Mouse (Mus musculus): ENCODE measurements around the gene Rasd2. TPM values are rescaled to one million over a fixed set of nuclear protein-coding genes. Genes with fewer than 3 reads are reported as not detected.

Rasd2 gene
- total RNA-seq, 2 experiments from 2014 or later = 100 to 106 TPM

GRCm38 (mm10) chr8:75216886-75217285, 3.1 kb downstream of the Rasd2 start:
- intact Hi-C loops (cut with DNase I) = no loop called here

GRCm38 (mm10) chr8:75217969-75218368, 4.2 kb downstream of the Rasd2 start:
- intact Hi-C loops (cut with DNase I) = loop anchor here (2.0 kb wide), 1 partner anchor 85 kb away; no protein-coding TSS in a partner anchor
- peak; percentile 57 to 69 for DNase-seq (ENCODE audit: low spot score in 2 of 2)

More at GRCm38 (mm10) chr8:75216886-75217285, 3.1 kb downstream of the Rasd2 start:
- DNase-seq (ENCODE audit: low spot score in 2 of 2) = peak in 1 of 2 experiments; percentile 4

GRCm38 (mm10) chr8:75219877-75220738, 6.4 kb downstream of the Rasd2 start:
- intact Hi-C loops (cut with DNase I) = loop anchor here (2.0 to 5.0 kb wide), 2 partner anchors 87 to 148 kb away; no protein-coding TSS in a partner anchor

GRCm38 (mm10) chr8:75222665-75223064, 8.9 kb downstream of the Rasd2 start:
- intact Hi-C loops (cut with DNase I) = loop anchor here (5.0 kb wide), 1 partner anchor 150 kb away; no protein-coding TSS in a partner anchor
- DNase-seq (ENCODE audit: low spot score in 2 of 2) = no peak

More at GRCm38 (mm10) chr8:75219877-75220738, 6.4 kb downstream of the Rasd2 start:
- peak in 1 of 2 experiments; percentile 15 for DNase-seq (ENCODE audit: low spot score in 2 of 2)

GRCm38 (mm10) chr8:75226773-75227172, 13.0 kb downstream of the Rasd2 start:
- intact Hi-C loops (cut with DNase I) = no loop called here
- DNase-seq (ENCODE audit: low spot score in 2 of 2) = no peak

GRCm38 (mm10) chr8:75233915-75234554, 20.3 kb downstream of the Rasd2 start:
- DNase-seq (ENCODE audit: low spot score in 2 of 2) = no peak
- intact Hi-C loops (cut with DNase I) = no loop called here

- no peak for DNase-seq (ENCODE audit: low spot score in 2 of 2)
Measured at GRCm38 (mm10) chr8:75247331-75247730, 33.6 kb downstream of the Rasd2 start.

GRCm38 (mm10) chr8:75249186-75249585, 35.4 kb downstream of the Rasd2 start:
- DNase-seq (ENCODE audit: low spot score in 2 of 2) = no peak
- intact Hi-C loops (cut with DNase I) = no loop called here

More at GRCm38 (mm10) chr8:75247331-75247730, 33.6 kb downstream of the Rasd2 start:
- intact Hi-C loops (cut with DNase I) = no loop called here

GRCm38 (mm10) chr8:75254027-75254426, 40.3 kb downstream of the Rasd2 start:
- no peak for DNase-seq (ENCODE audit: low spot score in 2 of 2)
- intact Hi-C loops (cut with DNase I) = no loop called here

GRCm38 (mm10) chr8:75255635-75256034, 41.9 kb downstream of the Rasd2 start:
- intact Hi-C loops (cut with DNase I) = no loop called here
- no peak for DNase-seq (ENCODE audit: low spot score in 2 of 2)

- intact Hi-C loops (cut with DNase I) = loop anchor here (5.0 kb wide), 2 partner anchors 140 to 200 kb away; no protein-coding TSS in a partner anchor
- DNase-seq (ENCODE audit: low spot score in 2 of 2) = no peak
Measured at GRCm38 (mm10) chr8:75272166-75272565, 58.4 kb downstream of the Rasd2 start.

Other genes starting within 250 kb of the Rasd2 start
- 10 to 100 TPM; 23.4 to 24.8 TPM for gene Hmgxb4, start 220.6 kb upstream of the Rasd2 start, total RNA-seq (2021)
- gene Tom1, start 180.2 kb upstream of the Rasd2 start, total RNA-seq (2021) = 10 to 100 TPM; 37.2 to 47.1 TPM
- gene Hmox1, start 120.3 kb upstream of the Rasd2 start, total RNA-seq (2021) = 1 to 10 TPM; 3.9 to 5.1 TPM
- 1 to 10 TPM; 7.4 to 7.6 TPM for gene Mcm5, start 104.4 kb upstream of the Rasd2 start, total RNA-seq (2021)
- under 1 TPM; 0.82 to 0.89 TPM for gene Gm10358, start 192.6 kb downstream of the Rasd2 start, total RNA-seq (2021)
- under 1 TPM; 0.32 to 0.34 TPM for gene Iqcm, start 234.8 kb downstream of the Rasd2 start, total RNA-seq (2021)